Mouse (Mus musculus): ENCODE data around the gene Gas2l2.

DNA sequence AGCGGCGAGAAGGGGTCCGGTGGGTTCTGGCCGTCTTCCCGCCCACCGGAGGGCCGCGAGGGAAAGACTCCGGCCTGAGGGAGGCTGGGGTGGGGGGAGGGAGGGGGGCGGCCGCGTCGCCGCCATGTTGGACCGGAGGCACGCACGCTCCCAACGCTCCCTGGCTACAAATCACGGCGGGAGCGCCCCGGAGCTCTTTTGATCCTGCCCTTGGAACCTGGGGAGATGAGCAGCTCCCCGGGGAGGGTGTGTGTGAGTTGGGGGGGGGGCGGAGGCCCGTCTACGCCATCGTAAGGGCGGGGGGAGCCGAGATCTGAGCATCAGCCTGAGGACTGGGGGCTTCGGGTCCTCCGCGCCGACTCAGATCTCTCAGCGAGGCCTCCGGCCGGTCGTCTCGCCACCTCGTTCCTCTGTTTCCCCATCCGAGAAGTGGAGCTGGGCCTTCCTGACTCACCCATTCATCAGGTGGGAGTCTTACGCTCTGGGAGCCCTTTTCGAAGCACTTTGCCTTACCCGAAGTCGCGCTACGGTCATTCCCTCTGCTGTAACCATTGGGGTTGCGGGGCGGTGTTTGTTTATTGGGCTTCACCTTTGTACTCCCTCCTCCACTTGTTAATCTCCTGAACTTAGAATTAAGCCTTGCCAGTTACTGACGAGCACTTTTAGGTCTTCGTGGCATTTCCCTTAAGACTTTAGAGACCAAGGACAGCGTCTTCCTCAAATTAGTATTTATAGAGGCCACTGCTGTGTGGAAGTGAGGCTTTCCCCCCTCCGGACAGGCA, 44.2 kb upstream of the Gas2l2 start:
- TF ChIP-seq POLR2A (IDR thresholded peaks at IDR 0.05; ENCODE audit: insufficient read depth, low read depth, low read length) (no peak), EP300 (IDR thresholded peaks at IDR 0.05; ENCODE audit: insufficient read depth, low read depth, low read length) (no peak)

All from heart, adult 2 months (tissue).